Mouse (Mus musculus) intestine, embryonic 14.5 days (tissue): Measurements from ENCODE around the gene Yju2. TPM values are rescaled to one million over a fixed set of nuclear protein-coding genes. Genes with fewer than 3 reads are reported as not detected.
A peak's percentile ranks its signal among the peaks of the same experiment; 100 is the strongest.
"Not testable (repeated sequence)": the region's sequence is repeated elsewhere in the genome, so short reads cannot be mapped to it uniquely, and the experiment has no call there.

Source experiments
- ATAC-seq: fragments of 200-750 bp; cut with Nextera tagmentation; replicated peaks from 2 replicates; pipeline ENCODE4 v1.8.0; 2017; ENCODE audit warnings: low read depth, moderate number of reproducible peaks, moderate TSS enrichment, moderate library complexity; ENCODE audit not compliant: low FRiP score, low TSS enrichment
- DNase-seq: peaks from one replicate; pipeline ENCODE4 v3.0.0-alpha.2; 2018; ENCODE audit warnings: low spot score
- H3K27ac ChIP-seq: fragments of 300-500 bp; sonication (generic); 2 replicates; pipeline ENCODE4 v1.5.1; 2014; ENCODE audit warnings: low read depth, mild to moderate bottlenecking, control low read depth
- H3K27me3 ChIP-seq: fragments of 300-500 bp; sonication (generic); replicated peaks from 2 replicates; pipeline ENCODE4 v1.6.1; 2014; ENCODE audit warnings: low read length, control low read depth; ENCODE audit not compliant: control insufficient read depth, insufficient read depth
- H3K36me3 ChIP-seq: fragments of 300-500 bp; sonication (generic); 2 replicates; pipeline ENCODE4 v1.6.1; 2014; ENCODE audit warnings: low read length, control low read depth; ENCODE audit not compliant: control insufficient read depth, insufficient read depth
- H3K4me1 ChIP-seq: fragments of 300-500 bp; sonication (generic); replicated peaks from 2 replicates; pipeline ENCODE4 v1.6.1; 2014; ENCODE audit warnings: low read length, control low read depth, mixed read lengths; ENCODE audit not compliant: control insufficient read depth, insufficient read depth
- H3K4me2 ChIP-seq: fragments of 300-500 bp; sonication (generic); 2 replicates; pipeline ENCODE4 v1.6.1; 2014; ENCODE audit warnings: low read length
- H3K4me3 ChIP-seq: fragments of 300-500 bp; sonication (generic); 2 replicates; pipeline ENCODE4 v1.5.1; 2014; ENCODE audit warnings: low read depth, low read length, control low read depth, mixed read lengths
- H3K9ac ChIP-seq: fragments of 300-500 bp; sonication (generic); 2 replicates; pipeline ENCODE4 v1.6.1; 2014; ENCODE audit warnings: mild to moderate bottlenecking, low read length
- H3K9me3 ChIP-seq: fragments of 300-500 bp; sonication (generic); 2 replicates; pipeline ENCODE4 v1.6.1; 2016; ENCODE audit warnings: low read length, control low read depth; ENCODE audit not compliant: control insufficient read depth
- WGBS: fragments of 180-500 bp; shearing (Covaris S2); extraction: QIAGEN DNeasy Blood & Tissue Kit; methylation state at CpG from one replicate; pipeline ENCODE4 v1.1.7; 2014; 5-methylcytosine and 5-hydroxymethylcytosine counted together
- polyA plus RNA-seq: library from polyadenylated mRNA; unstranded; fragments of >200 nt; fragmentation: Nextera tagmentation; extraction: Ambion mirVana; gene quantifications from 2 replicates; pipeline ENCODE4 v1.2.1, GENCODE M21; 2014

Gene Yju2
- polyA plus RNA-seq = 18.6 and 23.6 TPM in 2 replicates

DNA sequence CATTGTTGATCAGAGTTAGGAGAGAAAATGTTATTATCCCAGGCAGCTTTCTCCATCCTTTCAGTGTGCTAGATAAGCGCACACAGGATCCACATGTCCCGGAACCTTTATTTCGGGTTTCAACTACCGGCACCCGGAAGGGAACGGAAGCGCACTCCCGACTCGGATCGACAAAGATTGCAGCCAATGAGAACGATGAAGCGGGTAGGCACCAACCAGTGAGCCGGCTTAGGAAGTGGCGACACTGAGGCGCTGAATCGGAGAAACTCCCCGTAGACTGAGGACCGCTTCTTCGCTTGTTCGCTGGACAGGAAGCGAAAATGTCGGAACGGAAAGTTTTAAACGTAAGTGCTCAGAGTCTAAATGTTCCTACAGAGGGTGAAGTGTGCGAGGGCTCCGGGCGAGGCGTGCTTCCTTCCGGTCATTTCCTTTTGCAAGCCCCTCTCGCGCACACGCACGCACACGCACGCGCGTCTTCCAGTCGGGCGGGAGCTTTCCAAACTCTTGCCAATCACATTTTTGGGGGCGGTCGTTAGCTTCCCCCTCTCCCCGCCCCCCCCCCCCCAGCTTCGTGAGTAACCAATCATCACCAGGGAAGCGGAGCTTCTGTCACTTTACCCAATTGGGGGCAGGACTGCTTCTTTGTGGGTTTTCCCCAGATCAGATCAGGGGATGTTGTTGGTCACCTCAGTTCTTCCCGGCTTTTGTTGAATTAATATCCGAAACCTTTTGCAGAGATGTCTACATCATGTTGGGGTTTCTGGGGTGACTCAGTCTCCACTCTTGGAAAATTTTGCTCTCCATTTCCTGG lies at the start of gene Yju2:
Yju2 (plus strand) TSS at position 182 of the 811 bp plus-strand sequence.
- ATAC-seq = peak; percentile 92
- Histone ChIP-seq H3K9ac (peak within 1 kb of the TSS; percentile 62), H3K4me3 (peak within 1 kb of the TSS; percentile 63), H3K9me3 (no peaks in the 10 kb centered on the region), H3K36me3 (peaks cover 20% of the 10 kb centered on the region), H3K27ac (peak within 1 kb of the TSS; percentile 98), H3K27me3 (no peaks in the 10 kb centered on the region), H3K4me2 (peak within 1 kb of the TSS; percentile 84), H3K4me1 (peaks cover 12% of the 10 kb centered on the region; the same call in 1 of the 2 replicates)
- DNase-seq = peak; percentile 97
- under 1% methylated on average over 45 of the region's 46 CpGs for WGBS

DNA sequence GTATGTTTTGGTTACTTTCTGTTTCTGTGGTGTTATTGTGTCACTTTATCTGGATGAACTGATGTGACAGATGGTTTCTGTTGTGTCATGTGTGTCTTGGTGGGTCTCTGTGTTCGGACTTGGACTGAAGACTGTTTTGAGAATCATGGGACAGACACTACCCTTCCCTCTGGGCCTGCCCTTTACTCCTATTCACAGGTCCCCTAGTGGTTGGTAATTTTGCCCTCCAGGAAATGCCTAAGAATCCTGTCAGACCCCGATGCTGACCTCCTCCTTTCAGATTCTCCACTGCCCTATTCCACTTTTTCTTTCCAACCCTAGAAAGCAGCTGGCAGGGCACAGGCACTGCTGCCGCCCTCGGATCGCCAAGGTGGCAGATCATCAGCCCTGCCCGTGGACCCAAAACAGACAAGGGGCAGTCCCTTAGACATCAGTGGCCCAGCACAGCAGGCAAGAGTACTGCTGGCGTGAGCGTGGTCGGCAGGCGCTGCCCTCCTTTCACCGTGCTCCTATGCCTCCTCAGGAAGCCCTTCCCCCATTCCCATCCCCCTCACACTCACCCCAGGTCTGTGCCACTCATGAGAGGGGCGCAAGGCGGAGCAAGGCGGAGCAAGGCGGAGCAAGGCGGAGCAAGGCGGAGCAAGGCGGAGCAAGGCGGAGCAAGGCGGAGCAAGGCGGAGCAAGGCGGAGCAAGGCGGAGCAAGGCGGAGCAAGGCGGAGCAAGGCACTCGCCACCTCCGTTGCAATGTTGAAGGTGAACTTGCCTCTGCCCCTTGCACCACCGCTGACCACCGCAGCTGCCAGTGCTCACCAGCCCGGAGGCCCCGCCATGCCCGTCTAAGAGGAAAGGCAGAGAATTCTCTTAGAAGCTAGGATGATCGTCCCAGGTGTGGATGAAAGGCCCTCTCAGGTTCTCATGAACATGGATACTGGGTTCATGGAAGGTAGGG lies 27.1 kb upstream of the Yju2 start:
- WGBS = 2% methylated on average over 26 of the region's 33 CpGs
- ATAC-seq (peak; percentile 94), DNase-seq (peak; percentile 89)
- H3K4me2 ChIP-seq = peak overlapping the region; percentile 70
- H3K36me3 ChIP-seq = no peaks in the 10 kb centered on the region
- 0 out of 2 replicates have a peak, but pooled peaks cover 8% of the 10 kb centered on the region for H3K4me1 ChIP-seq
- peaks cover 7% of the 10 kb centered on the region; the same call in 1 of the 2 replicates for H3K9me3 ChIP-seq
- peak overlapping the region; percentile 76 for H3K27ac ChIP-seq
- H3K4me3 ChIP-seq = peak overlapping the region; percentile 63
- H3K27me3 ChIP-seq = no peaks in the 10 kb centered on the region
- H3K9ac ChIP-seq = peak overlapping the region; percentile 66

DNA sequence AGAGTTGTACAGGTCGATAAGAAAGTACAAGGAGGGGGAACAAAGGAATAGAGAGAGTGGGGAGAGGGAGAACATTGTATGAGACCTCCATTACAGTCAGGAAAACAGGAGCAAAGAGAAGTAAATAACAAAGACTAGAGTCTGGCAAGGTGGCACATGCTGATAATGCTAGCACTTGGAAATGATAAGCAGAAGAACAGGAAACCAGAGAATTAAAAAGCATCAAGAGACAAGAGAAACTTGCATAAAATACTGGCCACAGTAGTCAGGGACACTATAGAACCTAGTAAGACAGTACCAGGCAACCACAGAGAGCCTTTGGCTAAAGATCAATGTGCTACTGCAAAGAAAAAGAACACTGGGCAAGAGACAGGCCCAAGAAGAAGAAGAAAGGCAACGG lies 26.3 kb upstream of the Yju2 start:
- Histone ChIP-seq H3K27ac (no peak overlapping the region), H3K4me2 (peak overlapping the region; percentile 70), H3K9ac (peak overlapping the region; percentile 66), H3K27me3 (no peaks in the 10 kb centered on the region), H3K4me3 (peak overlapping the region; percentile 63), H3K9me3 (peaks cover 7% of the 10 kb centered on the region; the same call in 1 of the 2 replicates), H3K36me3 (no peaks in the 10 kb centered on the region), H3K4me1 (0 out of 2 replicates have a peak, but pooled peaks cover 8% of the 10 kb centered on the region)
- DNase-seq = no peak
- 73% methylated on average over 2 of the region's 2 CpGs for WGBS
- no peak for ATAC-seq

- 94% methylated on average over 15 of the region's 15 CpGs for WGBS
- DNase-seq = no peak
- 0 out of 2 replicates have a peak, but pooled peaks cover 8% of the 10 kb centered on the region for H3K4me1 ChIP-seq
- H3K9ac ChIP-seq = no peak overlapping the region
- no peaks in the 10 kb centered on the region for H3K36me3 ChIP-seq
- H3K4me3 ChIP-seq = no peak overlapping the region
- no peak for ATAC-seq
- H3K9me3 ChIP-seq = peaks cover 10% of the 10 kb centered on the region; the same call in 1 of the 2 replicates
- no peak overlapping the region for H3K27ac ChIP-seq
- H3K27me3 ChIP-seq = no peaks in the 10 kb centered on the region
- no peak overlapping the region for H3K4me2 ChIP-seq
Measured at GRCm38 (mm10) chr17:55933191-55933590, 25.7 kb upstream of the Yju2 start.

GRCm38 (mm10) chr17:55944387-55944865 lies 14.5 kb upstream of the Yju2 start:
- not testable (repeated sequence) for H3K27me3 ChIP-seq, H3K36me3 ChIP-seq, H3K4me1 ChIP-seq, ATAC-seq, H3K9me3 ChIP-seq
- peak; percentile 72 for DNase-seq
- H3K4me2 ChIP-seq = peak overlapping the region; percentile 66
- 22% methylated on average over 10 of the region's 10 CpGs for WGBS
- peak overlapping the region; percentile 38; the same call in 1 of the 2 replicates for H3K9ac ChIP-seq
- peak overlapping the region; percentile 80 for H3K27ac ChIP-seq
- H3K4me3 ChIP-seq = peak overlapping the region; percentile 42

- not testable (repeated sequence) for H3K36me3 ChIP-seq, H3K9me3 ChIP-seq, H3K27me3 ChIP-seq, H3K4me1 ChIP-seq
- Histone ChIP-seq H3K4me3 (peak overlapping the region; percentile 42), H3K4me2 (peak overlapping the region; percentile 66), H3K9ac (peak overlapping the region; percentile 54), H3K27ac (peak overlapping the region; percentile 80)
- ATAC-seq = peak; percentile 96
- under 1% methylated on average over 52 of the region's 56 CpGs for WGBS
- peak; percentile 85 for DNase-seq
Measured at GRCm38 (mm10) chr17:55944866-55945682, 13.8 kb upstream of the Yju2 start.

- Histone ChIP-seq H3K27ac (peak overlapping the region; percentile 80; the same call in 1 of the 2 replicates), H3K9me3 (no peaks in the 10 kb centered on the region), H3K4me3 (peak overlapping the region; percentile 42), H3K9ac (peak overlapping the region; percentile 54), H3K4me1 (no peaks in the 10 kb centered on the region), H3K27me3 (no peaks in the 10 kb centered on the region), H3K4me2 (peak overlapping the region; percentile 66), H3K36me3 (no peaks in the 10 kb centered on the region)
- DNase-seq (no peak), ATAC-seq (no peak)
- WGBS = 28% methylated on average over 5 of the region's 5 CpGs
Measured at GRCm38 (mm10) chr17:55945696-55946095, 13.2 kb upstream of the Yju2 start.
